Mouse (Mus musculus) urinary bladder, postnatal 10 days (tissue): ENCODE results near the gene Tle3.

ENCODE experiments used
- DNase-seq: peaks from one replicate; pipeline ENCODE4 v3.0.0; 2022; ENCODE audit warnings: low spot score

Gene Tle3

GRCm38 (mm10) chr9:61376650-61377049, 4.5 kb downstream of the Tle3 start:
- DNase-seq, result no peak

- no peak for DNase-seq
Measured at GRCm38 (mm10) chr9:61377706-61378479, 5.7 kb downstream of the Tle3 start.

GRCm38 (mm10) chr9:61378516-61378915, 6.3 kb downstream of the Tle3 start:
- DNase-seq, result no peak

GRCm38 (mm10) chr9:61379016-61379634, 7.0 kb downstream of the Tle3 start:
- DNase-seq, result no peak

GRCm38 (mm10) chr9:61380258-61381062, 8.3 kb downstream of the Tle3 start:
- DNase-seq, result no peak

GRCm38 (mm10) chr9:61381063-61381408, 8.9 kb downstream of the Tle3 start:
- no peak for DNase-seq

GRCm38 (mm10) chr9:61381445-61381844, 9.3 kb downstream of the Tle3 start:
- DNase-seq, result no peak

- DNase-seq, result no peak
Measured at GRCm38 (mm10) chr9:61382595-61383186, 10.5 kb downstream of the Tle3 start.

- DNase-seq, result no peak
Measured at GRCm38 (mm10) chr9:61384101-61384500, 11.9 kb downstream of the Tle3 start.

- DNase-seq, result no peak
Measured at GRCm38 (mm10) chr9:61384646-61385443, 12.7 kb downstream of the Tle3 start.

GRCm38 (mm10) chr9:61385753-61386152, 13.6 kb downstream of the Tle3 start:
- no peak for DNase-seq

GRCm38 (mm10) chr9:61386314-61386713, 14.1 kb downstream of the Tle3 start:
- DNase-seq, result no peak

- no peak for DNase-seq
Measured at GRCm38 (mm10) chr9:61387797-61388196, 15.6 kb downstream of the Tle3 start.

- no peak for DNase-seq
Measured at GRCm38 (mm10) chr9:61388214-61388613, 16.0 kb downstream of the Tle3 start.

GRCm38 (mm10) chr9:61388689-61389403, 16.7 kb downstream of the Tle3 start:
- no peak for DNase-seq

- DNase-seq, result no peak
Measured at GRCm38 (mm10) chr9:61389404-61389701, 17.2 kb downstream of the Tle3 start.

- DNase-seq, result no peak
Measured at GRCm38 (mm10) chr9:61391570-61392337, 19.6 kb downstream of the Tle3 start.

- DNase-seq, result no peak
Measured at GRCm38 (mm10) chr9:61392338-61392620, 20.1 kb downstream of the Tle3 start.

GRCm38 (mm10) chr9:61393161-61393560, 21.0 kb downstream of the Tle3 start:
- no peak for DNase-seq

GRCm38 (mm10) chr9:61393847-61394246, 21.7 kb downstream of the Tle3 start:
- DNase-seq, result no peak

- DNase-seq, result no peak
Measured at GRCm38 (mm10) chr9:61395071-61395470, 22.9 kb downstream of the Tle3 start.
